Mouse (Mus musculus): ENCODE measurements at regions not wholly inside any gene's neighbourhood (a gene's known extent, or its start where the extent isn't known, plus 50 kb on each side); places are given as distances from the start of the nearest gene placed in this dataset.
A peak's percentile ranks its signal among the peaks of the same experiment; 100 is the strongest.

GRCm38 (mm10) chr16:78013049-78013819 is 288.1 kb upstream of the Cxadr start:
- no peak for DNase-seq (ENCODE audit: low spot score)

GRCm38 (mm10) chr16:78004016-78004415 is 297.3 kb upstream of the Cxadr start:
- no peak for DNase-seq (ENCODE audit: low spot score)

GRCm38 (mm10) chr16:77992986-77993385 is 308.3 kb upstream of the Cxadr start:
- no peak for DNase-seq (ENCODE audit: low spot score)

- DNase-seq (ENCODE audit: low spot score): no peak
Observed at GRCm38 (mm10) chr16:77989791-77990325, 311.4 kb upstream of the Cxadr start.

- no peak for DNase-seq (ENCODE audit: low spot score)
Observed at GRCm38 (mm10) chr16:77989139-77989538, 312.1 kb upstream of the Cxadr start.

- DNase-seq (ENCODE audit: low spot score): no peak
Observed at GRCm38 (mm10) chr16:77986884-77987529, 314.3 kb upstream of the Cxadr start.

GRCm38 (mm10) chr16:77948785-77949184 is 346.9 kb upstream of the Gm11146 start:
- no peak for DNase-seq (ENCODE audit: low spot score)

GRCm38 (mm10) chr16:77945442-77945841 is 343.5 kb upstream of the Gm11146 start:
- DNase-seq (ENCODE audit: low spot score): no peak

- DNase-seq (ENCODE audit: low spot score): no peak
Observed at GRCm38 (mm10) chr16:77931025-77931723, 329.3 kb upstream of the Gm11146 start.

- DNase-seq (ENCODE audit: low spot score): no peak
Observed at GRCm38 (mm10) chr16:77914160-77915070, 312.5 kb upstream of the Gm11146 start.

- no peak for DNase-seq (ENCODE audit: low spot score)
Observed at GRCm38 (mm10) chr16:77894247-77894646, 292.4 kb upstream of the Gm11146 start.

GRCm38 (mm10) chr16:77893690-77894089 is 291.8 kb upstream of the Gm11146 start:
- DNase-seq (ENCODE audit: low spot score): no peak

GRCm38 (mm10) chr16:77892731-77893130 is 290.8 kb upstream of the Gm11146 start:
- no peak for DNase-seq (ENCODE audit: low spot score)

- DNase-seq (ENCODE audit: low spot score): no peak
Observed at GRCm38 (mm10) chr16:77889348-77889747, 287.5 kb upstream of the Gm11146 start.

GRCm38 (mm10) chr16:77885060-77885679 is 283.3 kb upstream of the Gm11146 start:
- no peak for DNase-seq (ENCODE audit: low spot score)

- DNase-seq (ENCODE audit: low spot score): no peak
Observed at GRCm38 (mm10) chr16:77884495-77884894, 282.6 kb upstream of the Gm11146 start.

- peak; percentile 24 for DNase-seq (ENCODE audit: low spot score)
Observed at GRCm38 (mm10) chr16:77877006-77877405, 275.1 kb upstream of the Gm11146 start.

GRCm38 (mm10) chr16:77863246-77863645 is 261.4 kb upstream of the Gm11146 start:
- DNase-seq (ENCODE audit: low spot score): no peak

GRCm38 (mm10) chr16:77852066-77852781 is 250.3 kb upstream of the Gm11146 start:
- no peak for DNase-seq (ENCODE audit: low spot score)

All from lung, postnatal 25 days (tissue).